Mouse (Mus musculus) neural tube, embryonic 12.5 days (tissue): ENCODE results near the gene Cib1. TPM values are rescaled to one million over a fixed set of nuclear protein-coding genes. Genes with fewer than 3 reads are reported as not detected.
A peak's percentile ranks its signal among the peaks of the same experiment; 100 is the strongest.

Experiments used
- ATAC-seq: fragments of 200-750 bp; cut with Nextera tagmentation; 2 replicates; pipeline ENCODE4 v1.8.0; 2017; ENCODE audit warnings: low read depth, mild to moderate bottlenecking, moderate TSS enrichment, moderate library complexity; ENCODE audit not compliant: low FRiP score
- H3K27ac ChIP-seq: fragments of 300-500 bp; sonication (generic); 2 replicates; pipeline ENCODE4 v1.5.1; 2016
- H3K27me3 ChIP-seq: fragments of 300-500 bp; sonication (generic); replicated peaks from 2 replicates; pipeline ENCODE4 v1.6.1; 2016; ENCODE audit warnings: mild to moderate bottlenecking
- H3K36me3 ChIP-seq: fragments of 300-500 bp; sonication (generic); 2 replicates; pipeline ENCODE4 v1.6.1; 2016; ENCODE audit warnings: mild to moderate bottlenecking
- H3K4me1 ChIP-seq: fragments of 300-500 bp; sonication (generic); 2 replicates; pipeline ENCODE4 v1.6.1; 2016
- H3K4me2 ChIP-seq: fragments of 300-500 bp; sonication (generic); replicated peaks from 2 replicates; pipeline ENCODE4 v1.6.1; 2016; ENCODE audit warnings: mild to moderate bottlenecking
- H3K4me3 ChIP-seq: fragments of 300-500 bp; sonication (generic); 2 replicates; pipeline ENCODE4 v1.5.1; 2016
- H3K9ac ChIP-seq: fragments of 300-500 bp; sonication (generic); 2 replicates; pipeline ENCODE4 v1.6.1; 2016; ENCODE audit warnings: mild to moderate bottlenecking
- H3K9me3 ChIP-seq: fragments of 300-500 bp; sonication (generic); 2 replicates; pipeline ENCODE4 v1.6.1; 2016; ENCODE audit warnings: mild to moderate bottlenecking
- WGBS: fragments of 180-500 bp; shearing (Covaris S2); methylation state at CpG from one replicate; pipeline ENCODE4 v1.1.7; 2016; 5-methylcytosine and 5-hydroxymethylcytosine counted together
- polyA plus RNA-seq: library from polyadenylated mRNA; unstranded; fragments of >200 nt; fragmentation: Nextera tagmentation; extraction: Ambion mirVana; gene quantifications from 2 replicates; pipeline ENCODE4 v1.2.1, GENCODE M21; 2016

Cib1 gene
- polyA plus RNA-seq = 43.1 and 47.5 TPM in 2 replicates

DNA sequence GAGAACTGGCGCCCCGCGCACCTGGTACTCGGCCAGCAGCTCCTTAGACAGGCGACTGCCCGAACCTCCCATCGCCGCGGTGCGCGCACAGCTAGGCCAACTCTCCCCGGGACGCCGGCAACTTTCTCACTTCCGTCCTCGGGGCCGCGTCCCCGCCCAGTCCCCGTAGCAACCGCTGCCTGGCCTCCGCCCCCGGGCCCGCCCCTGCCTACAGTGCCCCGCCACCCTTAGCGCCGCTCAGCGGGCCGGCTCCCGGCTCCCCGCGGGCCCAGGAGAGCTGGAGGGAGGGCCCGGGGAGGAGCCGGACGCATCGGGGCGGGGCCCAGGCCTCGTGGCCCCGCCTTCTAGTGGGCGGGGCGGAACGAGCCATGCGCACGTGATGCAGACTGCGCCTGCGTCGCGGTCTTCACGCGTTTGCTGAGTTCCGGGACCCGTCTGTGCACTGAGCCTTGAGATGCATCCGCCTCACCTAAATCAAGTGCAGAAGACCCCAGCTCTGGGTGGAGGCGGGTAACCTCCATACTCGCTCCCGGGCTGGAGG, at the start of gene Cib1, which contains the start of gene Gdpgp1:
TSS of gene Cib1 (minus strand) at position 325 of the 541 bp plus-strand sequence.
TSS of gene Gdpgp1 (plus strand) at position 377 of the 541 bp plus-strand sequence.
- Histone ChIP-seq H3K4me3 (peak within 1 kb of the TSS; percentile 67), H3K4me2 (peak within 1 kb of the TSS; percentile 90), H3K9ac (peak within 1 kb of the TSS; percentile 72), H3K27ac (no peak within 1 kb of the TSS), H3K9me3 (no peaks in the 10 kb centered on the region), H3K27me3 (no peaks in the 10 kb centered on the region), H3K36me3 (peaks cover 6% of the 10 kb centered on the region), H3K4me1 (peaks cover 20% of the 10 kb centered on the region)
- WGBS = under 1% methylated on average over 56 of the region's 56 CpGs
- peak; percentile 95 for ATAC-seq

DNA sequence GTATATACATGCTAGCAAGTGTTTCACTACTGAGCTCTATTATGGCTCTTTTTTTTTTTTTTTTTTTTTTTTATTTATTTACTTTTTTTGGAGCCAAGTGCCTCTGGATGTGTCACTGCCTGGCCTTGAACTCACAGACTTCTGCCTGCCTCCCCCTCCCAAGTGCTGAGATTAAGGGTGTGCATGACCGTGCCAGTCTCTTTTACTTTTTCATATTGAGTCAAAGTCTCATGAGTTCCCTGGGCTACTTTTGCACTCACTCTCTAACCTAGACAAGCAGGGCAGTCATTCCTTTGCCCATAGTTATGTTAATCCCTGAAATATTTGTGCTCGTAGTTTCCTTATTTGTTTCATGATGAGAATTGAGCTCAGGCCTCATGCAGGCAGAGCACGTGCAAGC, 49.0 kb upstream of the Cib1 start:
- Histone ChIP-seq H3K9me3 (no peaks in the 10 kb centered on the region), H3K36me3 (peaks cover 79% of the 10 kb centered on the region), H3K4me2 (no peak overlapping the region), H3K27me3 (no peaks in the 10 kb centered on the region), H3K9ac (no peak overlapping the region), H3K4me3 (no peak overlapping the region), H3K27ac (no peak overlapping the region), H3K4me1 (no peaks in the 10 kb centered on the region)
- ATAC-seq = no peak
- WGBS = 87% methylated on average over 3 of the region's 3 CpGs

DNA sequence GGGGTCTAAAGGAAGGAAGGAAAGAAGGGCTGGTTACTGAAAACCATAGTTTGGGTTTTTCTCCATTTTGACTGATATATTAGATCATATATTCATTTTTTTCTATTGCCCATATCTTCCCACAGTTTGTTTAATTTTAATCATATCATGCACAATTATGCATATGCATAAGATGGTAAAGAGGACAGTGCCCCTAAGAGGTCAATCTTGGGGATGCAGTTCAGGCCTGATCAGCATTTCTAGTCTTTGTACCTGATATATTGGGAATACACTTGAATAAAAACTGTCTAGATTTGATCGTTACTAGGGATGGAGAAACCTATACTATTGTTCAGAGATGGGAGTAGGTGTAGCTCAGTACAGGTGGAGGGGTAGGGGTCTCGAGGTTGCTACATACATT, 48.4 kb upstream of the Cib1 start:
- Histone ChIP-seq H3K27me3 (no peaks in the 10 kb centered on the region), H3K9me3 (no peaks in the 10 kb centered on the region), H3K27ac (no peak overlapping the region), H3K36me3 (peaks cover 79% of the 10 kb centered on the region), H3K9ac (no peak overlapping the region), H3K4me2 (no peak overlapping the region), H3K4me3 (no peak overlapping the region), H3K4me1 (no peaks in the 10 kb centered on the region)
- no peak for ATAC-seq
- WGBS = 93% methylated on average over 2 of the region's 2 CpGs

DNA sequence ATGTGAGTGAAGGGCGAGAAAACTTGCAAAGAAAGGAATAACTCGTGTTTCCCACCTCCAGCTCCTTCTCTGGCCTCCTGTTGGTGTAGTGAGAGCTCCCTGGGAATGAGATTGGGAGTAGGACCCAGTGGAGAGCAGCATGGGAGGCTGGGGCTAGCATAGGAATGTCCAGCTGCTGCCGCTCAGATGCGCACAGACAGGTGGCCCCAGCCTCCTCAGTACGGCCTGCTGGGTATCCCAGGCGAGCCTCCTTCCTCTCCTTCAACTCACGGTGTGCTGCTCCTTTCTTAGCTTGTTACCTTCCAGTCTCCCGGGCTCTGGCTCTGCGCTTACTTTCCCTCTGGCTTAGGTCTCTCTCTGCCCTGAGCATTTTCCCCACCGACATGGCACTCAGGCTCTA, 47.4 kb upstream of the Cib1 start:
- Histone ChIP-seq H3K4me2 (no peak overlapping the region), H3K9ac (no peak overlapping the region), H3K4me3 (no peak overlapping the region), H3K27ac (no peak overlapping the region), H3K9me3 (peaks cover 3% of the 10 kb centered on the region), H3K4me1 (no peaks in the 10 kb centered on the region), H3K36me3 (peaks cover 78% of the 10 kb centered on the region), H3K27me3 (no peaks in the 10 kb centered on the region)
- WGBS = 88% methylated on average over 10 of the region's 10 CpGs
- ATAC-seq = no peak

DNA sequence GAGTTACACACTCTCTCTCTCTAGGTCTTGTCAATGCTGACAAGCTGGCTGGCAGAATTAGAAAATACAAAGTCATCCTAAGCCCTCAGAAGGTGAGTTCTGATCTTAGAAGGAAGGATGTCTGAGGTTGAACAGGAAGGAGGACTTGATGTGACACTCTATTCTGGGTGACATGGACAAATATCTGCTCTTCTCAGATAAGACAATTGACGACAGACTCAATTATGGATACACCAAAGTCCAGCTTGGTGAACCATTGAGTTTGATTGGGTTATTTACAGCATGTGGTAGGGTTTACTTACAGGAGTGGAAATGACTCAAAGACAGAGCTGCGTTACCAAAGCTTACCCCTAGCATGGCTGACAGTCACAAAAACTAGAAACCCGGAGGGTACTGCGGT, 43.8 kb upstream of the Cib1 start:
- H3K36me3 ChIP-seq = peaks cover 72% of the 10 kb centered on the region
- 97% methylated on average over 4 of the region's 4 CpGs for WGBS
- peaks cover 16% of the 10 kb centered on the region for H3K9me3 ChIP-seq
- no peak overlapping the region for H3K4me2 ChIP-seq
- no peaks in the 10 kb centered on the region for H3K27me3 ChIP-seq
- no peaks in the 10 kb centered on the region for H3K4me1 ChIP-seq
- H3K9ac ChIP-seq = no peak overlapping the region
- H3K27ac ChIP-seq = no peak overlapping the region
- no peak overlapping the region for H3K4me3 ChIP-seq
- no peak for ATAC-seq

DNA sequence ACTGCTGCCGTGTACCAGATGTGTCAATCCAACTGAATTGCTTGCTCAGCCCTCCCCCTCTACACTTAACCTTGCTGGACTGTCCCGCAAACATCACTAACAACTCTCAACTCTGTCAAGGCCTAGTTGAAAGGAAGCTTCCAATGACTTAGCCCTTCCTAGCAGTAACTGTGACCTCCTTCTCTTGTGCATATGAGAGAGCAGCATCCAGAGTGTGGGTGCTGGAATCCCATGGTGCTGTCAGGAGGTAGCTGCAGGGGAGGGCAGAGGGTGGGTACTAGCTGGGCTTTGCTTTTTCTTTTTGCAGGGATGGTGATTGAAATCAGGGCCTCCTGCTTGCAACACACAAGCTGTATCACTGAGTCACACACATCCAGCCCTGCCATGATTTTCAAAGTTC, 40.8 kb upstream of the Cib1 start:
- no peak for ATAC-seq
- WGBS = 94% methylated on average over 2 of the region's 2 CpGs
- no peak overlapping the region for H3K4me2 ChIP-seq
- H3K9ac ChIP-seq = no peak overlapping the region
- peaks cover 55% of the 10 kb centered on the region for H3K36me3 ChIP-seq
- H3K27ac ChIP-seq = no peak overlapping the region
- no peaks in the 10 kb centered on the region for H3K27me3 ChIP-seq
- H3K4me3 ChIP-seq = no peak overlapping the region
- H3K9me3 ChIP-seq = peaks cover 16% of the 10 kb centered on the region
- peaks cover 10% of the 10 kb centered on the region for H3K4me1 ChIP-seq

DNA sequence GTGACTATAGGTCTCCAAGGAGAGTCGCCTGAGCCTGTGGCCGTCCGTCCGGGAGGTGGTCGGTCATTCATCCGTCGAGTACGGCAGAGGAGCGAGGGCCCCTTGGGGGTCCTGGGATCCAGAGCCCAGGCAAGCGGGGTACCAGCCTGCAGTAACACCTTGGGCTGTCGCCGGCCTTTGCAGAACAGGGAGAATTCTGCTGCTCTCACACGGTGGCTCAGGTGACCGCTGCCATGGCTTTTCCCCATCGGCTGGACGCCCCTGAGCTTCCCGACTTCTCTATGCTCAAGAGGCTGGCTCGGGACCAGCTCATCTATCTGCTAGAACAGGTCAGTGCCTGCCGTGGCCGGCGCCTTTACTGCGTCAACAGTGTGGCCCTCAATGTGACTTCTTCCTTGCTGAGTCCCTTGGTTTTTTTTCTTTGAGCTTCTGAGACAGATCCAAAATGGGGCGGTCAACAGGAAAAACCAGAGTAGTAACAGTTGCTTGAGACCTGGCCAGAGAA, 37.2 kb upstream of the Cib1 start:
- H3K4me3 ChIP-seq = peak overlapping the region; percentile 83
- no peak overlapping the region for H3K27ac ChIP-seq
- ATAC-seq = peak; percentile 54

DNA sequence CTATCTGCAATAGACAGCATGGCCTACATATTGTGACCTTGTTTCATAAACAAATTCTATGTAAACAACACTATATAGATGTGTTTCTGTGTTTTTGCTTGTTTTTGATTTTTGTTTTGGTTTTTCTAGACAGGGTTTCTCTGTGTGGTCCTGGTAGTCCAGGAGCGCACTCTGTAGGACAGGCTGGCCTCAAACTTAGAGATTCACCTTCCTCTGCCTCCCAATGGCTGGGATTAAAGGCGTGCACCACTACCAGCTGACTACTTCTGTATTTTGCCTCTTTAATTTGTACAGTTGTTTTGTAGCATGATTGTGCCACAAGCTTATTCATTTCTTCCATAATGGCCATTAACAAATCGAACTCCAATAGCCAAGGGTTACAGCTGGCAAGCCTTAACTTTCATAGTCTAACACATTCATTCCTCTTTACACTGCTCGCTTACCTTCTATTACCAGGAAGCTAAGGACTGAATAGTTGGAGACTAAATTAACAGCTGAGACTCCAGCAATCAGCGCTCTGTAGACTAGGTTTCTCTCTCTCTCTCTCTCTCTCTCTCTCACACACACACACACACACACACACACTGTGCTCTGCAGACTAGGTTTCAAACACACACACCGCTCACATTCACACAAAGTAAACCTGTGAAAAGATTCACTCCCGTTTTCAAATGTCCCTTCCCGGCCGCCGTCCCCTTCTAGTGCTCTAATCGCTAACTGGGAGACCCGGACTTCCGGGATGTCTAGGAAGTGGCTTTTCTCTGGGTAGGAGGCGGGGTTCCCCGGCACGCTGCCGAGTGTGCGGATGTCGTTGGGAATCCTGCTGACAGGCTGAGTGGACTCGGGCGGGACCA, 36.5 kb upstream of the Cib1 start, which contains the start of gene Vps33b:
TSS of gene Vps33b (plus strand) at position 753 of the 854 bp plus-strand sequence.
- H3K27me3 ChIP-seq = no peaks in the 10 kb centered on the region
- H3K9me3 ChIP-seq = peaks cover 3% of the 10 kb centered on the region
- H3K4me3 ChIP-seq = peak within 1 kb of the TSS; percentile 83
- peaks cover 41% of the 10 kb centered on the region for H3K36me3 ChIP-seq
- no peak within 1 kb of the TSS for H3K27ac ChIP-seq
- peaks cover 10% of the 10 kb centered on the region for H3K4me1 ChIP-seq
- 5% methylated on average over 21 of the region's 21 CpGs for WGBS
- H3K4me2 ChIP-seq = peak within 1 kb of the TSS; percentile 92
- peak within 1 kb of the TSS; percentile 82 for H3K9ac ChIP-seq
- ATAC-seq = peak; percentile 95

More for the DNA sequence above, 37.2 kb upstream of the Cib1 start:
- WGBS = 1% methylated on average over 23 of the region's 23 CpGs
- Histone ChIP-seq H3K9me3 (peaks cover 10% of the 10 kb centered on the region), H3K27me3 (no peaks in the 10 kb centered on the region), H3K9ac (peak overlapping the region; percentile 82), H3K4me2 (peak overlapping the region; percentile 92), H3K4me1 (peaks cover 10% of the 10 kb centered on the region), H3K36me3 (peaks cover 41% of the 10 kb centered on the region)

DNA sequence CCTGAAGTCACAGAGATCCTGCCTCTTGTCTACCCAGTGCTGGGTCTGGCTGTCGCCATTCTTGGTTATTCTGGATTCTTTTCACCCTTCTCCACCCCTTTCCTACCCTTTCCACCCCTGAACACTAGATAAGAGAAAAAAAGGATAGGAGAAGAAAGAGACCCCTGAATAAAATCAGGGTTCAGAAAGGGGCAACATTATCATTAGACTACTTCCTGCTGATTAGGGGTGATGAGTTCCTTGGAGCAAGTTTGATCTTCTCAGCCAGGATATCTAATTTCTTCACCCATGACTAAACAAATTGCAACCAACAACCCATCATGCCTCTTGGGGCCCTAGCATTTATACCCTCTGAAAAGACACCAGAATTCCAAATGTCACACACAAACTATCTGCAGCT, 35.2 kb upstream of the Cib1 start:
- ATAC-seq = no peak
- H3K36me3 ChIP-seq = peaks cover 31% of the 10 kb centered on the region

DNA sequence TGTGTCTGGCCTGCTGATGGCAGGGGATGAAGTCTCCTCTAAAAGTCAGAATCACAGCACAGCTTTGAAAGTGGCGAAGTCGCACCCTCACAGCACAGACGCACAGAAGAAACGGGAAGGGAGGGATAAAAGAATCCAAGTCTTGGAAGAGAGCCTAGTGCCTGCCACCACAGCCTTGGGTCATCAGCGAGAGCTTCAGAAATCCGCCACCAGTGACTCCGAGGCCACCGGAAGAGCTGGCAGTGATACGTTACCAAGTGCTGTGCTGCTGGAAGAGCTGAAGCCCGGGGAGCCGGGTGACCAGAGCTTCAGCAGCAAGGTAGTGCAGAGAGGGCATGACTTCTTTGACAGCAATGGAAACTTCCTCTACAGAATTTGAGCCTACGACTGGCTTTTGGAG, 32.0 kb upstream of the Cib1 start:
- Histone ChIP-seq H3K27ac (no peak overlapping the region), H3K27me3 (0 out of 2 replicates have a peak, but pooled peaks cover 5% of the 10 kb centered on the region), H3K4me1 (peaks cover 19% of the 10 kb centered on the region), H3K4me3 (no peak overlapping the region), H3K9me3 (no peaks in the 10 kb centered on the region), H3K36me3 (peaks cover 29% of the 10 kb centered on the region), H3K9ac (no peak overlapping the region), H3K4me2 (no peak overlapping the region)
- WGBS = 95% methylated on average over 12 of the region's 12 CpGs
- ATAC-seq = no peak

More for the DNA sequence above, 35.2 kb upstream of the Cib1 start:
- no peak overlapping the region for H3K4me3 ChIP-seq
- WGBS = 86% methylated on average over 1 of the region's 1 CpGs
- no peaks in the 10 kb centered on the region for H3K27me3 ChIP-seq
- no peaks in the 10 kb centered on the region for H3K9me3 ChIP-seq
- peaks cover 14% of the 10 kb centered on the region for H3K4me1 ChIP-seq
- H3K4me2 ChIP-seq = no peak overlapping the region
- no peak overlapping the region for H3K9ac ChIP-seq
- no peak overlapping the region for H3K27ac ChIP-seq

DNA sequence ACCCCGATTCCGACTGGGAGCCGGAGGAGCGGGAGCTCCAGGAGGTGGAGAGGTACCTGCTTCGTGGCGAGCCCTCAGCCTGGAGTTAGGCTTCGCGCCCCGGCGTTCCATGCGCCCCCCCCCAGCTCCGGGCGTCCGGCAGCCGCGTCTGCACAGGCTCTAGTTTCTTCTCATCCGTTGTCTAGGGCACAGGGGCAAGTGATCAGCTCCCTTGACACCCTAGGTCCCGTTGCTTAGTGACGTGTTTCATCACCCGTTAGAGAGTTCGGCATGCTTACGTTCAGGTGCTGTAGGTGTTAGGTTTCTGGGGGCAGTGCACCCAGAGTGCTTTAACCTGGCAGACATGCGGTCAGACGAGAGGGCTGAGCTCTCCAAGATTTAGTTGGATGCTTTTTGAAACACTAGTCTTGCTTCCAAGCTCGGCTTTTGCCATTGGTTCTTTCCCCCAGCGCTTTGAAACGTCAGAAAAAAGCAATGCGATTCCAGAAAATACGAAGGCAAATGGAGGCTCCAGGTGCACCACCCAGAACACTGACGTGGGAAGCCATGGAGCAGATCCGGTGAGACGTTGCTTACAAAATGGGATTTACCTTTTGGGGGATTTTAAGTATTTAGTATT, 28.9 kb upstream of the Cib1 start:
- H3K4me3 ChIP-seq = peak overlapping the region; percentile 70
- peaks cover 23% of the 10 kb centered on the region for H3K36me3 ChIP-seq
- H3K4me2 ChIP-seq = peak overlapping the region; percentile 89
- no peaks in the 10 kb centered on the region for H3K9me3 ChIP-seq
- 1% methylated on average over 32 of the region's 32 CpGs for WGBS
- H3K27ac ChIP-seq = no peak overlapping the region
- peaks cover 21% of the 10 kb centered on the region; the same call in 1 of the 2 replicates for H3K27me3 ChIP-seq
- H3K9ac ChIP-seq = peak overlapping the region; percentile 80
- peaks cover 17% of the 10 kb centered on the region for H3K4me1 ChIP-seq
- ATAC-seq = peak; percentile 58
